Mouse (Mus musculus): ENCODE data around the gene Arhgdia. TPM values are rescaled to one million over a fixed set of nuclear protein-coding genes. Genes with fewer than 3 reads are reported as not detected.

The Arhgdia gene
- total RNA-seq, 2 experiments from 2014 or later: 304 to 344 TPM

DNA sequence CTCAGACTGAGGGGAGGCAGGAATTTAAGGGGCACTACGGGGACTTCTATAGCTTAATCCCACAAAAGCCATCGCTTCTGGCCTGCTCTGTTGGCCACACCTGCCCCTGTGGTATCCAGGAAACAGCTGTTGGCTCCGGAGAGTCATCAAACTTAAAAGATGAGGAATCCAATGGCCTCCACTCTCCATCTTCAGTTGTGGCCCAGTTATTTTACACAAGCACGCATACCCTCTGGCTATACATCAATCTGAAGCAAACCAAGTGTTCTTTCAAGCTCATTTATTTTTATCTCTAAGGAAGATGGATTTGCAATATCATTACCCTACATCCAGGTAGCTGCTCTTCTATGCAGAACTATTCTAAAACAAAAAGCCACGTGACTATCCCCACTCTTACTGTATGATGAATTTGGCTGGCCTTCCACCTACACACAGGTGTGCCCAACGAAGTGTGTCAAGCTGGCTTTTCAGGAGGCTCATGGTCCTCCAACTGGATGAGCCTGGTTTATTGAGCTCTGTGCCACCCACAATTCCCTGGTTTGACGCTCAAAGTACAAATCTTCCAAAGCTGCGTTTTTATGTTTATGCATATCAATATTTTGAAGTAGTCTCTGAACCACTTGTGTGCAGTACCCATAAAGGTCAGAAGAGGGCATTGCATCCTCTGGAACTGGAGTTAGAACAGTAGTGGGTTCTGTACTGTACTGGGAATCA lies 1.0 kb upstream of the Arhgdia start:
- no peak for DNase-seq (ENCODE audit: low spot score in 2 of 2)
- intact Hi-C loops (cut with DNase I): no loop called here

DNA sequence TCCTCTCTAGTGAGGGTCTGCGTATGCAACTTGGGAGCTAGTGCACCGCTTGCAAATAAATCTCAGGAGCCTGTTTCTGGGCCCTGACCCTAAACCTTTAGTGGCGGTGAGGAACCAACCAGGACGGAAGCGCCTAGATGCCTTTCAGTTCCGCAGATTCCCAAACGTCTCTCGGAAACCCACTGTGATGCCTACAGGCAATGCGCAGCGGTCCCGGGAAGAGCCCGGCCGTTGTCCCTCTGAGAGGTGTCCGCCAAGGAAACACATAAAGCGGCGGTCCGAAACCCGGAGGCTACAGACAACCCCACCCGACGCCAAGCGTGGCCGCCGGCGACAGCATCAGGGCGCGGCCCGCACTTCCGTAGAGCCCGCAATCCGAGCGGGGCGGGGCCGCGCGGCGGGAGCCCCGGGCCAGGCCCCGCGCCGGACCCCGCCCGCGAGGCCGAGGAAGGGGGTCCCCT lies 523 bp downstream of the Arhgdia start:
- intact Hi-C loops (cut with DNase I): loop anchor here (1.0 kb wide), 1 partner anchor 8 kb away; the partner anchor contains the start of gene P4hb
- DNase-seq (ENCODE audit: low spot score in 2 of 2): peak; percentile 45 to 50

DNA sequence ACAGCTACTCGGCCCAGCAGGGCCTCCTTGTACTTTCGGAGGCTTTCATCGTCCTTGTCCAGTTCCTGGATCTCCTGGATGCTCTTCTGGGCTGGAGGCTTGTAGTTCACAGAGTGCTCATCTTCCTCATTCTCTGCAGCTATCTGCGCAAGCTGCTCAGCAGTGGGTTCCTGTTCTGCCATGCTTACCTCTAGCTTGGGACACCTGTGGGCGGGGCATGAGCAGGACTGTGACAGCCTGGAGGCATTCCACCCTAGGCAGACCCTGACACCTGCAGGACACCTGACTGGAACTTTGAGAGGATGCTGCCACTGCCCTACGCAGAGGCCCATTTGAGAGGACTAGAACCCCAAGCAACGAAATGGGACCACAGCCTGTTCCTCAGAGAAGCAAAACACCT lies 1.2 kb downstream of the Arhgdia start:
- DNase-seq (ENCODE audit: low spot score in 2 of 2): peak in 1 of 2 experiments; percentile 6

DNA sequence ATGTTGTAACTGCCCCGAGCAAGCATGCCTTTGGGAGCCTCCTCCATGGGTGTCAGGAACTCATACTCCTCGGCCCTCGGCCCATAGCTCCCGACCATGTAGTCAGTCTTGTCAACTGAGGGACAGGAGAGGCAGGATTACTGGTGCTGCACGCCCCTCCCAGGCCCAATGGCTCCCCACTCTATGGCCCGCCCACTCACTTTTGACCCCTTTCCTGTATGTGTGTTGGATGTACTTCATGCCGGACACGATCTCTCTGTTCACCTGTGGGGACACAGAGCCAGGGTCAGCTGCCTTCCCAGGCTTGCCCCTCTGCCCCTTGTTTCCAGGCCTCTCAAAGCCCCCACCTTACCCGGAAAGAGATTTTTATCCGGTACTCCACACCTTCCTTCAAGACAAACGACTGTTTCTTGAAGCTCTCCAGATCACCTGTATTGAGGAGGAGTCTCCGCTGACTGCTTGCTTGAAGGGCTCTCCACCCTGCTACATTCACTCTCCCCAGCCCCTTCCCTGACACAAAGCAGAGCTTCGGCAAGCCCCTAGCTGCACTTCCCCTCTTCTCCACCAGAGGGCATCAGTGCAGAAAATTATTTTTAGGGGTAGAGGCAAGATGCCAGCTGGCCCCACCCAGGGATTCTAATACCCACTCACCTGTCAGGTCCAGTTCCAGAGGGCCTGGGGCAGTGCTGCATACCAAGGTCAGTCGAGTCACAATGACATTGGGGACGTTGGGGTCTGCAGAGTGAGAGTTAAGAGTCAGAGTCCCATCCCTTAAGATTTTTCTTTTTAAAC lies 1.9 kb downstream of the Arhgdia start:
- intact Hi-C loops (cut with DNase I): loop anchor here (10.0 kb wide), 1 partner anchor 95 kb away; the partner anchor contains the start of gene Mrpl12

More for the DNA sequence above, 1.2 kb downstream of the Arhgdia start:
- intact Hi-C loops (cut with DNase I): no loop called here

DNA sequence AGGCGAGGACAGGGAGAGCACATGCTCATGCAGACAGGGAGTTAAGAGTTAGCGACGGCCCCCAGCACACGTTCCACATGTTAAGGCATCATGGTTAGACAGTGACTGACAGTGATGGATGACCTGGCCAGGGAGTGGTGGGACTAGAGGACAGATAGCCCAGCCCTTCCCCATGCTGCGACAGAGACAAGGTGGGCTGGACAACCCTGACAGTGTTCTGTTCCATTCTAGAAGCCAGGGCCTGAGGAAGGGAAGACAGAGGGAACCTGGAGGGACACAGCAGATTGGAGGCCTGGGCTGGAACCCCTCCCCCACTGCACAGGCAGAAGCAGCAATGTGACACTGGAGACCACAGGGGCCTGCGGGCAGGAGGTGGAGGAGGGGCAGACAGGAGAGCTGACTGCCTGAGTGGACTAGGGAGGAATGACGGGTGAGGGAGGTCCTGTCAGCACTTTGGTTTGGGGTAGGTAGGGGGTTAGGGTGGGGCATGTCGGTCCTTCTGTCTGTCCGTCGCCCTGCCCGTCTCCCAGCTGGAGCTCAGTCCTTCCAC lies 2.7 kb downstream of the Arhgdia start:
- intact Hi-C loops (cut with DNase I): loop anchor here (10.0 kb wide), 1 partner anchor 94 kb away; the partner anchor contains the start of gene Mrpl12
- no peak for DNase-seq (ENCODE audit: low spot score in 2 of 2)

More for the DNA sequence above, 1.9 kb downstream of the Arhgdia start:
- DNase-seq (ENCODE audit: low spot score in 2 of 2): peak; percentile 57 to 66

DNA sequence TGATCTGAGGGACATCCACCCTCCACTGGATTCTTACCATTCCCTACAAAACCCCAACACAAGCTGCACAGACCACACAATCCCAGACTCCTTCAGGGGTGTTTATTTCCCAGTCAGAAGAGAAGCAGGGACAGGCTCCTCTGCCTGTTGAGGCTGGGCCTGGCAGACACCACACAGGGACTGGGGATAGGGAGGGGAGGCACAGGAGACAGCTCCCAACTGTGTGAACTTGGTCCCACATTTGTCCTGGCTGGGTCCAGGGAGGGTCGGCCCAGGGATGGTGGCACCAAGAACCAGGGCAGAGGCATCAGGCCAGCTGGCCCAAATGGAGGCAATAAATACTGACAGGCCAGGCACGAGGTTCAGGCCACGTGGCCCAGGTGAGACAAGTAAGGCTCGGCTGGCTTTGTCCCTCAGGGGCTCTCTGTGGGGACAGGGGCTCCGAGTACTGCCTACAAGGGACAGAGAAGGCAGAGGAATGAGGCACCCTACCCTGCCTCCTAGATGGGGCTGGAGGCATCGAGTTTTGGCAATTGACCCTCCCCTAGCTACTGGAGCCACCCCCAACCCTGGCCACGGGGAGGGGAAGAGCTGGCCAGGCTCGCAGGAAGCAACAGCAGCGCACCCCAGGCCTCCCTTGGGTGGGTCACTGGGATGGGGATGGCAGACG lies 3.3 kb downstream of the Arhgdia start:
- intact Hi-C loops (cut with DNase I): loop anchor here (10.0 kb wide), 1 partner anchor 93 kb away; the partner anchor contains the start of gene Mrpl12
- no peak for DNase-seq (ENCODE audit: low spot score in 2 of 2)

DNA sequence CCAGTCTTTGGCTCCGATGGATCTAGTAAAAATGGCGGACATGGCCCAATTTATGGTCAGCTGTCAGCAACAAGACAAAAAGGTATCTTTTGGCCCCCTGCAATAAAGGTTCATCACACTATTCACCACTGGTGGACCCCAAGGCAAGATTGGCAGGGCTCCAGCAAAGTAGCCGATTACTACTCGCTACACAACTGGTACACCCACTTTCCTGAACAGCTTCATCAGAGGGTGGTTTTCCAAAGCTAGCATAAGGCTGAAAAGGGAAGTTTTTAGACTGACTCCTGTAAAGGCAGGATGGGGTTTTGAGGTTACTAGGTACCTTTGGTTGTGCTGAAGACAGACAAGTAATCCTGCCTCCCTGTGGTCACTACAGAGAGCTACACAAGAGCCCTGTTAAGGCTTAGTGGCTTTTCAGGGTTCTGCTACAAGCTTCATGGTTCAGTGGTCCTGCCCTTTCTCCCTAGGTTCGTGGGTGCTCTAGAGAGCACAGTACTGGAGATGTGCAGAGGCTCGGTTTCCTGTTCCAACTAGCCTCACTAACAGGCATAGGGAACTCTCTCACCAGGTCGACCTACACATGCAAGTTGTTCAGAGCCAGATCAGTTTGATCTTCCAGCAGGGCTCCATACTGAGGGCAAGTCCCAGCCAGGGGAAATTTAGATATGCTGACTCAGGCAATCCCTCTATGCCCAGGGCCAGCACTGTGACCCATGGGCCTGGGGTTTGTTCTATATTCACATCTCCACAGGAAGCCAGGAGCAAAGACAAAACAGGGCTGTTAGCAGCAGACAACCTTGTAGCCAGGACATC lies 4.0 kb downstream of the Arhgdia start:
- DNase-seq (ENCODE audit: low spot score in 2 of 2): no peak
- intact Hi-C loops (cut with DNase I): loop anchor here (10.0 kb wide), 1 partner anchor 93 kb away; the partner anchor contains the start of gene Mrpl12

DNA sequence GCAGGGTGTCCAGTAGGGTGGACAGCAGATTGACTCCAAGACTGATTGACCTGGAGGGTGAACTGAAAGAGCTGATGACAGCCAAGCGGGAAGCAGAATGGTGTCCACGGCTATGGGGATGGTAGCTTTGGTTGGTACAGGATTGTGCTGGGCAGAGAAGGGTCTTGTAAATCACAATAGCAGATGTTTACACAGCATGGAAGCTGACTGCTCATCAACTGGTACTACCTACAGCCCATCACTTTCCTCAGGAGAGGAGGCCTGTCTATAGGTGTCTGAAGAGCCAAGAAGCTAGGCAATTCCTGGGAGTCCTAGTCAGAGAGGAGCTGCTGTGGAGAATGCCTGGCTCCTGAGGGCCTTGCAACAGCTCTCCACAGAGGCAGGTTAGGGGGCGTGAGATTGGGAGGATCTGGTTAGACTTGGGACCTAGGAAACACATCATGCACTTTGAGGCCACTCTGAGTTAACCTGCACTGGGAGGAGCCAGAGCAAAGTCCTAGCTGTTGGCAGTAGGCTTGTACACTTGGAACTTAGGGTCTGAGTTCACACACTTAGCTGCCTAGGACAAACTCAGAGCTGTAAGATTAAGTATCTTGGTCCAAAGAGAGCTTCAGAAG lies 5.0 kb downstream of the Arhgdia start:
- intact Hi-C loops (cut with DNase I): loop anchor here (10.0 kb wide), 1 partner anchor 92 kb away; the partner anchor contains the start of gene Mrpl12
- DNase-seq (ENCODE audit: low spot score in 2 of 2): no peak

DNA sequence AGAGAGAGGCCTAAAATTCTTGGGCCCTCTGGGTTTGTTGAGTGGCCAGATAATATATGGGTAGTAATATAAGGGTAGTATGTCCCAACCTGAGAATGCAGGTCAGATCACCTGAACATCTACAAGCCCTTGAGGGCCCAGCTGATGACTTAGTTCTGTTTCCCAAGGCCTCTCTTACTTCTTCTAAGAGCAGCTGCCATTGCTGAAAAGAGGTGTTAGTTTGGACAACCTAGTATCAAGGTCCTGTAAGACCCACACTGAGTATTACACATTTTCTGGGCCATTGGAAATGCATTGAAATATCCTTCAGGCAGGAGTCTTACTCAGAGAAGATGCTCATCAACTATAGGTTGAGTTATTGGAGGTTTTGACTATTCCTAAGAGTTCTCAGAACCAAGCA lies 5.5 kb downstream of the Arhgdia start:
- DNase-seq (ENCODE audit: low spot score in 2 of 2): no peak
- intact Hi-C loops (cut with DNase I): loop anchor here (10.0 kb wide), 1 partner anchor 91 kb away; the partner anchor contains the start of gene Mrpl12

DNA sequence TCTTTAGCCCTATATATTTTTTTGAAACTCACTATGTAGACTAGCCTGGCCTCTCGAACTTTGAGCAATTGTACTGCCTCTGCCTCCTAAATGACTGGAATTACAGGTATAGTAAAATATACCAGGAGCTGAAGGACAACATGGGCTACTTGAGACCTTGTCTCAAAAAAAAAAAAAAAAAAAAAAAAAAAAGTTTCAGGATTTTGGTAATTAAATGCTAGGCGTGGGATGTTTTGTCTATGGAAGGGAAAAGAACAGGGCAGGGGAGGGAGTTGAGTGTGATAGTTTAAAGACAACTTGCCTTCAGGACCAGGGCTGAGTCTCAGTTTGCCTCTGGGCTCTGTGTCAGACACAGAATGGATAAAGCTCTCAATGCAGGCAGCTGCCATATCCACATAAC lies 6.4 kb downstream of the Arhgdia start:
- DNase-seq (ENCODE audit: low spot score in 2 of 2): no peak
- intact Hi-C loops (cut with DNase I): loop anchor here (10.0 kb wide), 1 partner anchor 90 kb away; the partner anchor contains the start of gene Mrpl12

DNA sequence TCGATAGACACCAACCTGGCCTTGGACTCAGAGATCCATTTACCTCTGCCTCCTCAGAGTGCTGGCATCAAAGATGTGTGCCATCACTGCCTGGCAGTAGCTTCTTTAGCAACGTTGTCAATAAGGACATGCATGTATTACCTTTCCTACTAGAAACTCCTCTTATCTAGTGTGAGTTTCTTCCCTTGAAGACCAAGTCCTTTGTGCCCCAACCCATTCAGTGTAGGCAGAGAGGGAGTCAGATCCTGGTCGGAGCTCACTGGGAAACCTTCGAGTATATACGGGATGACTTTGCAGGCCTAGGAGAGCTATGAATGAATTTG lies 7.2 kb downstream of the Arhgdia start:
- no peak for DNase-seq (ENCODE audit: low spot score in 2 of 2)
- intact Hi-C loops (cut with DNase I): loop anchor here (10.0 kb wide), 1 partner anchor 89 kb away; the partner anchor contains the start of gene Mrpl12

DNA sequence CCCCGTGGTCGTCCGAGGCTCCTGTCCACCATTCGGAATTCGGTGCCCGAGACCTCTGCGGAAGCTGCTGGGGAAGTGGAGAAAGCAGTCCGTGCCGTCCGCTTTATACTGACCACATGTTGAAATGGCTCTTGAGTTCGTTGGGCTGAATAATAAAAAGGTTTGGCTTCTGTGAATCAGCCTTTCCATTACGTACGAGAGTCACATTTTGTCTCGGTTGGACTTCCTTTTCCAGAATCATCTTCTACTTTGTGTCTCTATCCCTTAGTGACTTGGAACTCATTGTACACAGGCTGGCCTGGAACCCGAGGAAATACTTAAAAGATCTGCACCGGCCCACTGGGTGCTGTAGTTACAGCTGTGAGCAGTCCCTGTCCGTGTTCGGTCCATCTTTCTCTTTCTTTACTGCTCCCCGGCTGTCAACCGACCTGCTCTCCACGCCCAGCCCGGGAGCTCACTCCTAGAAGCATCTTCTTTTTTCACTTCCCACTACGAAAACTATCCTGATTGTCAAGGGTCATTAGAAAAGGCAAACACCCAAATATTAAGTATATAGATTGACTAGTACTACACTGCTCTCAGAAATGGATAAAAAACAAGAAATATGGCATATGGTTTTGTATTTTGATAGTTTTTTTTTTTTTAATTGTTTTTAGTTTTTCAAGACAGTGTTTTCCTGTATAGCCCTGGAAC lies 7.7 kb downstream of the Arhgdia start:
- DNase-seq (ENCODE audit: low spot score in 2 of 2): no peak
- intact Hi-C loops (cut with DNase I): loop anchor here (1.0 to 10.0 kb wide), 2 partner anchors 8 to 89 kb away; partner anchors contain the start of genes Arhgdia and Mrpl12

DNA sequence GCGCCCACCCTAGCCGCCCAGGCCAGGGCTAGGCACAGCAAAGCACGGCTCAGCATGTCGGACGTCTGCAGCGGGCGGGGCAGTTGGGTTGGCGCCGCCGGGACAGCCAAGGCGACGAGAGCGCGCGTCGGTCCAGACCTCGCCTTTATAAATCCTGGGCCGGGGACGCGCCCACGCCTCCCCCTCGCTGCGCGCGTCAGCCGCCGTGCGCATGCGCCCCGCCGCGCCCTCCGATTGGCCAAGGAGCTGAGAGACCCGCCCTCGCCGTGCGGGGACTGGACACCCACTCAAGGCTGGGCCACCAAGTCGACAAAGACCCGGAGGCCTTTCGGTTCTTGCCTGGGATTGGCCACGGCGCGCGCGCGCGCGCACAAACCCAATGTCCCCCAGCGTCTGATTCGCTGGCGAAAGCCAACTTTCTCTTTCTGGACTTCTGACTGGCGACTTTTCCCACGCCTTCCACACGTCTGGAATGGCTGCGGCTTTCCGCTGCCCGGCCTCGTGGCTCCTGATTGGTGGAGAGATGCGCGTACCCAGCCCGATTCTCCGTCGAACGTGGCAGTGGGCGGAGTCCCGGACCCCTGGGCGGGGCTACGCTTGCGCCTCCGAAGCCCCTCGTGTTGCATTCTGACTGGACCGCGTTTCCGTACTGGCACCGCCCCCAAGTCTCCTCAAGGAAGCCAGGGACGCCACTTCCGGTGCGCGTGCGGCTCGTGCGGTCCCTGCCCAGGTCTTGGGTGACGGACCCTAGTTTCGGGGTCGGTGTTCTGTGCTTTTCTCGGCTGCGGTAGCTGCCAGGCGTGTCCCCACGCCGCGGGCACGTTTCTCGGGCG lies 8.5 kb downstream of the Arhgdia start, which contains the start of gene P4hb:
TSS of gene P4hb (minus strand) at position 502 of the 833 bp plus-strand sequence.
- peak; percentile 100 for DNase-seq (ENCODE audit: low spot score in 2 of 2)
- intact Hi-C loops (cut with DNase I): loop anchor here (1.0 to 10.0 kb wide), 2 partner anchors 8 to 88 kb away; partner anchors contain the start of genes Arhgdia and Mrpl12

DNA sequence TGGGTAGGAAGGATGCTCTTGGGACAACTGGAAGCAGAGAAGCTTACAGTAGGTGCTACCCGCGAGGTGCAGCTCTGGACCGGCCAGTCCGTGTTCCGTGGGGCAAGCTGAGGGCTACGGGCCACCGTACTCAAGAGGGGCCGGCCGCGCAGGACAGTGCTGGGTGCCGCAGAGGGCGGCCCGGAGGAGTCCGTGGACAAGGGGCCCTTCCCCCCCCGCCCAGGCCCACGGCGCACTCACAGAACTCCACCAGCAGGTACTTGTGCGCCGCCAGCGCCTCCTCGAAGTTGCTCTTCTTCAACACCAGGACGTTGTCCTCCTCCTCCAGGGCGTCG lies 9.0 kb downstream of the Arhgdia start:
- peak in 1 of 2 experiments; percentile 18 for DNase-seq (ENCODE audit: low spot score in 2 of 2)
- intact Hi-C loops (cut with DNase I): loop anchor here (10.0 kb wide), 1 partner anchor 88 kb away; the partner anchor contains the start of gene Mrpl12

DNA sequence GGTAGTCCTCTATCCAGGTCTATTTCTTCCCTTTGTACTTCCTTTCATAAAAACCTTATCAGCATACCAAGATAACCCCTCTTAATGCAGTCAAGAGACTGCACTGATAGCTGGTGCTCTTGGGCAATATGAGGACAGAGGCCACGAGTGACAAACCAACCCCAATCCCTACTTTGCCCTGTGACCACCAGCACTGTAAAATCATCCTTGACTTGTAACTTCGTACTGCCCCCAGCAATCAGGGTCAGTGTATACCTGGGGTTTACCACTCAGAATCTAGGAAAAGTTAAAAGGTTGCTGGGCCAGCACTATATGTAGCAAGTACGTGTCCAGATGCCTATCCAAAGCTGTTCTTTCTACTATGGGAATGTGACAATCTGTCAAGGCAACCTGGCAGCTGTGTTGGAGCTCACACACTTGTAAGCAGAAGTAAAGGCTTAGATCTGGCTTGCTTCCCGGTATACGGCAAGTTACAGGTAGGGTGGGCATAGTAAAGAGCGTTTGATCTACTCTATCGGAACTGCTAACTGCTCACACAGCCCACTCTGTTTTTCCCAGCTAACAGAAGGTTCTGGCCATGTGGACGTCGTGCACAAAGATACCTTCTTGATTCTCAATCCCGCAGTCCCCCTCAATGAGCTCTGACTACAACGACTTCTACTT lies 9.5 kb downstream of the Arhgdia start:
- DNase-seq (ENCODE audit: low spot score in 2 of 2): no peak
- intact Hi-C loops (cut with DNase I): loop anchor here (2.0 to 10.0 kb wide), 2 partner anchors 57 to 87 kb away; partner anchors contain the start of gene Mrpl12

DNA sequence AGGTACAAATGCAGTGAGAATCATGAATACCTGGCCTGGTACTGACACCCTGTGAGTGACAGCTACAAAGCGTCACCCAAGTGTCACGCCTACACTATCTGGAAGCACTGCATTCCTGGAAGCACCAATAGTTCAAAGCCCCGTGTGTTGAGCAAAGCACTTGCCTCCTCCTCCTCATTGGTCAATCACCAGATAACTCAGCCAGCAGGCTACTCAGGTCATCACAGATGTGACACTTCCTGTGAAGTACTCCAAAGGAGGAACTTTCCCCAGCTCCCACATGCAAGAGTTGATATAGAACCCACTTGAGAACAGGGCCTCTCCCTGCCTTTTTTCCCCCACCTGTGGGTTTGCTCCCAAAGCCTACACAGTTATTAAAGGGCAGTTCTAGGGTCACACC lies 10.3 kb downstream of the Arhgdia start:
- DNase-seq (ENCODE audit: low spot score in 2 of 2): no peak
- intact Hi-C loops (cut with DNase I): loop anchor here (2.0 to 10.0 kb wide), 2 partner anchors 56 to 86 kb away; partner anchors contain the start of gene Mrpl12
